Mouse (Mus musculus): Measurements from ENCODE around the gene Pdgfb. TPM values are rescaled to one million over a fixed set of nuclear protein-coding genes. Genes with fewer than 3 reads are reported as not detected.

The Pdgfb gene
- polyA plus RNA-seq, 1 experiment from 2014 or later: 8.1 TPM

GRCm38 (mm10) chr15:80009421-80010181 is 5.2 kb downstream of the Pdgfb start:
- 51% methylated on average over 12 of the region's 12 CpGs for WGBS
- DNase-seq (ENCODE audit: low spot score): no peak
- no peak overlapping the region for H3K4me2 ChIP-seq (ENCODE audit: low read length)

GRCm38 (mm10) chr15:80008461-80008860 is 6.3 kb downstream of the Pdgfb start:
- no peak for DNase-seq (ENCODE audit: low spot score)
- no peak for ATAC-seq (replicated peaks; ENCODE audit: low FRiP score, low TSS enrichment, low read depth)
- no peaks in the 10 kb centered on the region for H3K36me3 ChIP-seq (ENCODE audit: control insufficient read depth, insufficient read depth, low read length)
- peaks cover 8% of the 10 kb centered on the region for H3K4me1 ChIP-seq (replicated peaks; ENCODE audit: control insufficient read depth, insufficient read depth, low read length)
- H3K9me3 ChIP-seq (ENCODE audit: control insufficient read depth, low read length): no peaks in the 10 kb centered on the region
- peaks cover 27% of the 10 kb centered on the region for H3K27me3 ChIP-seq (replicated peaks; ENCODE audit: control insufficient read depth, insufficient read depth, low read length)
- H3K4me2 ChIP-seq (ENCODE audit: low read length): no peak overlapping the region
- H3K4me3 ChIP-seq (ENCODE audit: low read depth, low read length): no peak overlapping the region
- WGBS: 87% methylated on average over 6 of the region's 6 CpGs
- no peak overlapping the region for H3K9ac ChIP-seq (ENCODE audit: low read length)
- H3K27ac ChIP-seq (ENCODE audit: low read depth): no peak overlapping the region

More at GRCm38 (mm10) chr15:80009421-80010181, 5.2 kb downstream of the Pdgfb start:
- H3K27ac ChIP-seq (ENCODE audit: low read depth): no peak overlapping the region
- ATAC-seq (replicated peaks; ENCODE audit: low FRiP score, low TSS enrichment, low read depth): no peak
- H3K9ac ChIP-seq (ENCODE audit: low read length): no peak overlapping the region
- peaks cover 38% of the 10 kb centered on the region for H3K27me3 ChIP-seq (replicated peaks; ENCODE audit: control insufficient read depth, insufficient read depth, low read length)
- no peaks in the 10 kb centered on the region for H3K36me3 ChIP-seq (ENCODE audit: control insufficient read depth, insufficient read depth, low read length)
- H3K9me3 ChIP-seq (ENCODE audit: control insufficient read depth, low read length): no peaks in the 10 kb centered on the region
- H3K4me1 ChIP-seq (replicated peaks; ENCODE audit: control insufficient read depth, insufficient read depth, low read length): peaks cover 14% of the 10 kb centered on the region
- H3K4me3 ChIP-seq (ENCODE audit: low read depth, low read length): no peak overlapping the region

- no peak overlapping the region for H3K9ac ChIP-seq (ENCODE audit: low read length)
- H3K36me3 ChIP-seq (ENCODE audit: control insufficient read depth, insufficient read depth, low read length): no peaks in the 10 kb centered on the region
- no peak overlapping the region for H3K4me2 ChIP-seq (ENCODE audit: low read length)
- DNase-seq (ENCODE audit: low spot score): no peak
- ATAC-seq (replicated peaks; ENCODE audit: low FRiP score, low TSS enrichment, low read depth): no peak
- no peaks in the 10 kb centered on the region for H3K9me3 ChIP-seq (ENCODE audit: control insufficient read depth, low read length)
- WGBS: 69% methylated on average over 7 of the region's 7 CpGs
- H3K27me3 ChIP-seq (replicated peaks; ENCODE audit: control insufficient read depth, insufficient read depth, low read length): peaks cover 4% of the 10 kb centered on the region; the same call in 1 of the 2 replicates
- no peak overlapping the region for H3K4me3 ChIP-seq (ENCODE audit: low read depth, low read length)
- peaks cover 4% of the 10 kb centered on the region; the same call in 1 of the 2 replicates for H3K4me1 ChIP-seq (replicated peaks; ENCODE audit: control insufficient read depth, insufficient read depth, low read length)
- H3K27ac ChIP-seq (ENCODE audit: low read depth): no peak overlapping the region
Observed at GRCm38 (mm10) chr15:80006156-80006555, 8.6 kb downstream of the Pdgfb start.

GRCm38 (mm10) chr15:80005436-80005835 is 9.3 kb downstream of the Pdgfb start:
- no peaks in the 10 kb centered on the region for H3K36me3 ChIP-seq (ENCODE audit: control insufficient read depth, insufficient read depth, low read length)
- DNase-seq (ENCODE audit: low spot score) (no peak), ATAC-seq (replicated peaks; ENCODE audit: low FRiP score, low TSS enrichment, low read depth) (no peak)
- H3K4me1 ChIP-seq (replicated peaks; ENCODE audit: control insufficient read depth, insufficient read depth, low read length): 0 out of 2 replicates have a peak, but pooled peaks cover 4% of the 10 kb centered on the region
- no peaks in the 10 kb centered on the region for H3K27me3 ChIP-seq (replicated peaks; ENCODE audit: control insufficient read depth, insufficient read depth, low read length)
- WGBS: 72% methylated on average over 10 of the region's 10 CpGs
- H3K4me3 ChIP-seq (ENCODE audit: low read depth, low read length): no peak overlapping the region
- H3K9ac ChIP-seq (ENCODE audit: low read length): no peak overlapping the region
- no peaks in the 10 kb centered on the region for H3K9me3 ChIP-seq (ENCODE audit: control insufficient read depth, low read length)
- 0 out of 2 replicates have a peak overlapping the region, but pooled peaks have one; percentile 33 for H3K27ac ChIP-seq (ENCODE audit: low read depth)
- H3K4me2 ChIP-seq (ENCODE audit: low read length): no peak overlapping the region

- Histone ChIP-seq H3K4me1 (replicated peaks; ENCODE audit: control insufficient read depth, insufficient read depth, low read length) (0 out of 2 replicates have a peak, but pooled peaks cover 4% of the 10 kb centered on the region), H3K4me3 (ENCODE audit: low read depth, low read length) (no peak overlapping the region), H3K36me3 (ENCODE audit: control insufficient read depth, insufficient read depth, low read length) (no peaks in the 10 kb centered on the region), H3K9me3 (ENCODE audit: control insufficient read depth, low read length) (no peaks in the 10 kb centered on the region), H3K27me3 (replicated peaks; ENCODE audit: control insufficient read depth, insufficient read depth, low read length) (no peaks in the 10 kb centered on the region), H3K9ac (ENCODE audit: low read length) (no peak overlapping the region), H3K4me2 (ENCODE audit: low read length) (no peak overlapping the region), H3K27ac (ENCODE audit: low read depth) (0 out of 2 replicates have a peak overlapping the region, but pooled peaks have one; percentile 33)
- DNase-seq (ENCODE audit: low spot score): no peak
- WGBS: 52% methylated on average over 14 of the region's 14 CpGs
- ATAC-seq (replicated peaks; ENCODE audit: low FRiP score, low TSS enrichment, low read depth): 0 out of 2 replicates have a peak, but pooled peaks have one; percentile 11
Observed at GRCm38 (mm10) chr15:80004644-80005340, 10.0 kb downstream of the Pdgfb start.

- Histone ChIP-seq H3K36me3 (ENCODE audit: control insufficient read depth, insufficient read depth, low read length) (no peaks in the 10 kb centered on the region), H3K27ac (ENCODE audit: low read depth) (no peak overlapping the region), H3K4me2 (ENCODE audit: low read length) (no peak overlapping the region), H3K9me3 (ENCODE audit: control insufficient read depth, low read length) (no peaks in the 10 kb centered on the region), H3K27me3 (replicated peaks; ENCODE audit: control insufficient read depth, insufficient read depth, low read length) (no peaks in the 10 kb centered on the region), H3K4me3 (ENCODE audit: low read depth, low read length) (no peak overlapping the region), H3K9ac (ENCODE audit: low read length) (no peak overlapping the region), H3K4me1 (replicated peaks; ENCODE audit: control insufficient read depth, insufficient read depth, low read length) (0 out of 2 replicates have a peak, but pooled peaks cover 4% of the 10 kb centered on the region)
- WGBS: 79% methylated on average over 2 of the region's 2 CpGs
- ATAC-seq (replicated peaks; ENCODE audit: low FRiP score, low TSS enrichment, low read depth) (no peak), DNase-seq (ENCODE audit: low spot score) (no peak)
Observed at GRCm38 (mm10) chr15:80003581-80003980, 11.2 kb downstream of the Pdgfb start.

GRCm38 (mm10) chr15:80001601-80002000 is 13.2 kb downstream of the Pdgfb start:
- no peak for ATAC-seq (replicated peaks; ENCODE audit: low FRiP score, low TSS enrichment, low read depth)
- H3K4me2 ChIP-seq (ENCODE audit: low read length): no peak overlapping the region
- no peak overlapping the region for H3K4me3 ChIP-seq (ENCODE audit: low read depth, low read length)
- no peak for DNase-seq (ENCODE audit: low spot score)
- H3K36me3 ChIP-seq (ENCODE audit: control insufficient read depth, insufficient read depth, low read length): no peaks in the 10 kb centered on the region
- no peak overlapping the region for H3K27ac ChIP-seq (ENCODE audit: low read depth)
- 91% methylated on average over 23 of the region's 23 CpGs for WGBS
- no peaks in the 10 kb centered on the region for H3K9me3 ChIP-seq (ENCODE audit: control insufficient read depth, low read length)
- no peaks in the 10 kb centered on the region for H3K27me3 ChIP-seq (replicated peaks; ENCODE audit: control insufficient read depth, insufficient read depth, low read length)
- H3K4me1 ChIP-seq (replicated peaks; ENCODE audit: control insufficient read depth, insufficient read depth, low read length): 0 out of 2 replicates have a peak, but pooled peaks cover 4% of the 10 kb centered on the region
- no peak overlapping the region for H3K9ac ChIP-seq (ENCODE audit: low read length)

GRCm38 (mm10) chr15:80000694-80001093 is 14.1 kb downstream of the Pdgfb start:
- Histone ChIP-seq H3K9me3 (ENCODE audit: control insufficient read depth, low read length) (no peaks in the 10 kb centered on the region), H3K4me3 (ENCODE audit: low read depth, low read length) (no peak overlapping the region), H3K9ac (ENCODE audit: low read length) (no peak overlapping the region), H3K27me3 (replicated peaks; ENCODE audit: control insufficient read depth, insufficient read depth, low read length) (no peaks in the 10 kb centered on the region), H3K27ac (ENCODE audit: low read depth) (no peak overlapping the region), H3K4me1 (replicated peaks; ENCODE audit: control insufficient read depth, insufficient read depth, low read length) (no peaks in the 10 kb centered on the region), H3K4me2 (ENCODE audit: low read length) (no peak overlapping the region), H3K36me3 (ENCODE audit: control insufficient read depth, insufficient read depth, low read length) (no peaks in the 10 kb centered on the region)
- ATAC-seq (replicated peaks; ENCODE audit: low FRiP score, low TSS enrichment, low read depth) (no peak), DNase-seq (ENCODE audit: low spot score) (no peak)
- WGBS: 45% methylated on average over 8 of the region's 8 CpGs
